Mouse (Mus musculus): ENCODE data around the gene Zbtb20.
A peak's percentile ranks its signal among the peaks of the same experiment; 100 is the strongest.

The Zbtb20 gene

GRCm38 (mm10) chr16:43448141-43448981 is 572.7 kb downstream of the Zbtb20 start:
- no peak for DNase-seq (ENCODE audit: low spot score in 2 of 2)

- DNase-seq (ENCODE audit: low spot score in 2 of 2): no peak
Measured at GRCm38 (mm10) chr16:43454370-43454934, 578.8 kb downstream of the Zbtb20 start.

GRCm38 (mm10) chr16:43456446-43457172 is 580.9 kb downstream of the Zbtb20 start:
- DNase-seq (ENCODE audit: low spot score in 2 of 2): no peak

- no peak for DNase-seq (ENCODE audit: low spot score in 2 of 2)
Measured at GRCm38 (mm10) chr16:43457814-43458213, 582.1 kb downstream of the Zbtb20 start.

- DNase-seq (ENCODE audit: low spot score in 2 of 2): no peak
Measured at GRCm38 (mm10) chr16:43458726-43459223, 583.1 kb downstream of the Zbtb20 start.

- no peak for DNase-seq (ENCODE audit: low spot score in 2 of 2)
Measured at GRCm38 (mm10) chr16:43461745-43462378, 586.2 kb downstream of the Zbtb20 start.

GRCm38 (mm10) chr16:43462470-43463455 is 587.1 kb downstream of the Zbtb20 start:
- no peak for DNase-seq (ENCODE audit: low spot score in 2 of 2)

- DNase-seq (ENCODE audit: low spot score in 2 of 2): peak; percentile 27 to 38
Measured at GRCm38 (mm10) chr16:43463684-43464475, 588.2 kb downstream of the Zbtb20 start.

GRCm38 (mm10) chr16:43464476-43465080 is 588.9 kb downstream of the Zbtb20 start:
- no peak for DNase-seq (ENCODE audit: low spot score in 2 of 2)

GRCm38 (mm10) chr16:43465368-43465839 is 589.7 kb downstream of the Zbtb20 start:
- no peak for DNase-seq (ENCODE audit: low spot score in 2 of 2)

- no peak for DNase-seq (ENCODE audit: low spot score in 2 of 2)
Measured at GRCm38 (mm10) chr16:43465921-43466748, 590.5 kb downstream of the Zbtb20 start.

GRCm38 (mm10) chr16:43466749-43467065 is 591.0 kb downstream of the Zbtb20 start:
- DNase-seq (ENCODE audit: low spot score in 2 of 2): no peak

GRCm38 (mm10) chr16:43471060-43471459 is 595.4 kb downstream of the Zbtb20 start:
- no peak for DNase-seq (ENCODE audit: low spot score in 2 of 2)

GRCm38 (mm10) chr16:43474941-43475728 is 599.5 kb downstream of the Zbtb20 start:
- DNase-seq (ENCODE audit: low spot score in 2 of 2): no peak

GRCm38 (mm10) chr16:43476921-43477320 is 601.2 kb downstream of the Zbtb20 start:
- DNase-seq (ENCODE audit: low spot score in 2 of 2): no peak

- DNase-seq (ENCODE audit: low spot score in 2 of 2): no peak
Measured at GRCm38 (mm10) chr16:43478352-43478751, 602.7 kb downstream of the Zbtb20 start.

- DNase-seq (ENCODE audit: low spot score in 2 of 2): no peak
Measured at GRCm38 (mm10) chr16:43480532-43480931, 604.9 kb downstream of the Zbtb20 start.

- no peak for DNase-seq (ENCODE audit: low spot score in 2 of 2)
Measured at GRCm38 (mm10) chr16:43482125-43482524, 606.4 kb downstream of the Zbtb20 start.
